Mouse (Mus musculus): Measurements from ENCODE around the gene Pald1.

DNA sequence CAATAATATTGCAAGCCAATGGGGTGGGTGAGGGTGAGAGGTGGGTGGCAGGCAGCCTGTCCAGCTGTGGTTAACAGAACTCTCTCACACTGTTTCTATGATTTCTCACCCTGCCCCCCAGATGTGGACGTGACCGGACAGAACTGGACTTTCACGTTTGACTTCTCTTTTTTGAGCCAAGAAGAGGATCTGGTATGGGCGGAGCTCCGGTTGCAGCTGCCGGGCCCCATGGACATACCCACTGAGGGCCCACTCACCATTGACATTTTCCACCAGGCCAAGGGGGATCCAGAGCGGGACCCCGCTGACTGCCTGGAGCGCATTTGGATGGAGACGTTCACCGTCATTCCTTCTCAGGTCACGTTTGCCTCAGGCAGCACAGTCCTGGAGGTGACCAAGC, 39.5 kb upstream of the Pald1 start:
- TF ChIP-seq ELF1 (IDR thresholded peaks at IDR 0.05; ENCODE audit: low read depth, low read length), result no peak
- TF ChIP-seq POLR2A (IDR thresholded peaks at IDR 0.05; ENCODE audit: control insufficient read depth in 1 of 2, insufficient read depth in 1 of 2, low read depth in 1 of 2, low read length in 2 of 2, poor library complexity in 1 of 2), result no peak
- no peak for TF ChIP-seq RCOR1 (IDR thresholded peaks at IDR 0.05; ENCODE audit: low read depth, low read length)
- no peak for TF ChIP-seq EP300 (IDR thresholded peaks at IDR 0.05; ENCODE audit: low read depth in 1 of 2, low read length in 2 of 2)
- TF ChIP-seq CHD2 (IDR thresholded peaks at IDR 0.05; ENCODE audit: low read length), result no peak
- no peak for TF ChIP-seq ZC3H11A (IDR thresholded peaks at IDR 0.05; ENCODE audit: low read depth, low read length)
- no peak for TF ChIP-seq CTCF (IDR thresholded peaks at IDR 0.05 in 2 of 3, conservative IDR thresholded peaks at IDR 0.05 in 1 of 3; ENCODE audit: control insufficient read depth in 1 of 3, insufficient read depth in 1 of 3, low read depth in 2 of 3, low read length in 3 of 3, poor library complexity in 1 of 3, severe bottlenecking in 1 of 3)
- TF ChIP-seq NRF1 (IDR thresholded peaks at IDR 0.05; ENCODE audit: insufficient read depth, low read depth, low read length, poor library complexity, severe bottlenecking), result no peak
- TF ChIP-seq TBP (IDR thresholded peaks at IDR 0.05; ENCODE audit: low read depth, low read length), result no peak
- TF ChIP-seq TCF12 (IDR thresholded peaks at IDR 0.05; ENCODE audit: low read depth, low read length), result no peak
- TF ChIP-seq NELFE (IDR thresholded peaks at IDR 0.05; ENCODE audit: low read depth, low read length), result no peak
- TF ChIP-seq POLR2AphosphoS2 (IDR thresholded peaks at IDR 0.05; ENCODE audit: low read length), result no peak

Data from MEL (cell line).